Mouse (Mus musculus): ENCODE measurements around the gene Fndc3b. TPM values are rescaled to one million over a fixed set of nuclear protein-coding genes. Genes with fewer than 3 reads are reported as not detected.

The Fndc3b gene
- total RNA-seq, 2 experiments from 2014 or later, result 0.28 to 2.8 TPM

DNA sequence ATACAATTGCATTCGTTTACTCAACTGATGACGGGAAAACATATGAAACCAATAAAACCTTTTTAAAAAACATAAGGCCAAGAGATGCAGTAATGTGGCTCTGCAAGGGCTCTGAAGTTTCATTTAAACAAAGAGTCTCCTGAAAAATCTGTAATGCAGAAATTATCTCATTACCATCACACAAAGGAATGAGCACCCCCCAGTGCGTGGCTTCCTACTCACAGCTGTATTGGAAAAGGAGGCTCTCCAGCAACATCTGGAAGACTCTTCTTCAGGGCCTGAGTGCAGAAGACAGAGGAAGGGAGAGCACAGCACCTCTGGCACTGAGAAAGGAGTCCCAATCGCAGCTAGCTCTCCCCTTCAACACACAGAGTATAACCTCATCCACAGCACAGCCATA lies 106.5 kb downstream of the Fndc3b start:
- no peak for ATAC-seq (replicated peaks; ENCODE audit: low FRiP score, low TSS enrichment, poor library complexity, severe bottlenecking)

DNA sequence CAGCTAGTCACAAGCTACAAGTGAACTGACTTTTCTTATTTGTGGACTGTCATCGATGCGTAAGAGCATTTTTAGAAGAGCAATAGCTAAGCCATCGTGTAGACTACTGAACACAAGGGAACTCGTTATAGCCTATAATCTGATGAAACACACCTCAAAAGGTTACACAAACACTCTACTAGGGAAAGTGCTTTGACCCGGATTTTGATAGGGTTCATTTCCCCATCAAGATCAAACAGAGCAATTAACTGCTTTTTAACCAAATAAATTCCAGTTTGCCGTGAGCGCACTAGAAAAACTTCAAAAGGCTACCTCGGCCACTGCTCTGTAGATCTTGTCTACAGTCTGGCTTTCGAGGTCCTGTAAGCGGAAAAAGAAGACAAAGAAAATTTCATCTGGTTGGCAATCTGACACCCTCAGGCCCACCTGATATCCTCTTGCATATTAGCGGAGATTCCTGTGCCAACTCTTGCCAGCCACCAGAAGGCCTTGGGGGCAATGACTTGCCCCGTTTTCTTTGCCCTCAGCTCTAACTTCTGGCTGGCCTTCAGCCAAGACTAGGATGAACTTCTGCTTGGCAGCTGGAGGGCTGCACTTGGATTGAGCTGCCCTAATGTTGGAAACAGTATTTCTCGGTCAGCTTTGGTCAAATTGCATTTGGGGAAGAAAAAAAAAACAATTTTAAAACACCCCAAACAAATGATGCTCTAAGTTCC lies 107.0 kb downstream of the Fndc3b start:
- ATAC-seq (replicated peaks; ENCODE audit: low FRiP score, low TSS enrichment, poor library complexity, severe bottlenecking), result no peak

DNA sequence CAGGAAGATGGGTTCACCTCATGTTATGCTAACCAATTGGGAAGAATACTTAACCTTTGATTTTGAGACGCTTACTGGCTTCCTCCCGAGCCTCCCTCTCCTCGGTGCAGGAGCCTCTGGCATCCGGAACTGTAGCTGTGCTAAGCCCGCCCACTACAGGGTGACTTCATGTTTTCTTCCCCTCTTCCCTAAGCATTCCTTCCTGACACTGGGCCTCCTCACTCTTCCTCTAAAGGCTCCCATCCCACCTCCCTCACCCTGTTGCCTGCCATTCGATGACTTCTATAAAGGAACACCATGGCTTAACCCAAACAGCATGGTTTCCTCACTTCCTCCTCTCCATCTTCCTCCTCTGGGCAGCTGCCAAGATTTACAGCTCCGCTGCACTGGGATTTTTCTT lies 110.5 kb downstream of the Fndc3b start:
- ATAC-seq (replicated peaks; ENCODE audit: low FRiP score, low TSS enrichment, poor library complexity, severe bottlenecking), result no peak

DNA sequence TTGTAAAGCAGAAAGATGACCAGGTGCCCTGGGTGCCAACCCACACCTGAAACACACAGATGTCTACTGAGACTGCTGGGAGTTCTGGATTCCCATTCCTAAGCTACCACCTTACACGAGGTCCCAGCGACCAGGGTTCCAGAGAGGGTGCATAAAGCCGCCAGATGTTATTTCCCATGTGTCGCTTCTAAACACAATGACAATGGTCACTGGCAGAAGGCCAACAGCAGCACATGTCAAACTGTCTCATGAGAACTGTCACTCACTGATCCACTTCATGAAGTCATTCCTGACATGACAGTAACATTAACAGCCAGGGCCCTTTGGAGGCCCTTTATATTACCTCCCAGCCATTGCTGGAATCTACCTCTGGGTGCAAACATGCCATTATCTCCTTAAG lies 110.9 kb downstream of the Fndc3b start:
- ATAC-seq (replicated peaks; ENCODE audit: low FRiP score, low TSS enrichment, poor library complexity, severe bottlenecking), result no peak

DNA sequence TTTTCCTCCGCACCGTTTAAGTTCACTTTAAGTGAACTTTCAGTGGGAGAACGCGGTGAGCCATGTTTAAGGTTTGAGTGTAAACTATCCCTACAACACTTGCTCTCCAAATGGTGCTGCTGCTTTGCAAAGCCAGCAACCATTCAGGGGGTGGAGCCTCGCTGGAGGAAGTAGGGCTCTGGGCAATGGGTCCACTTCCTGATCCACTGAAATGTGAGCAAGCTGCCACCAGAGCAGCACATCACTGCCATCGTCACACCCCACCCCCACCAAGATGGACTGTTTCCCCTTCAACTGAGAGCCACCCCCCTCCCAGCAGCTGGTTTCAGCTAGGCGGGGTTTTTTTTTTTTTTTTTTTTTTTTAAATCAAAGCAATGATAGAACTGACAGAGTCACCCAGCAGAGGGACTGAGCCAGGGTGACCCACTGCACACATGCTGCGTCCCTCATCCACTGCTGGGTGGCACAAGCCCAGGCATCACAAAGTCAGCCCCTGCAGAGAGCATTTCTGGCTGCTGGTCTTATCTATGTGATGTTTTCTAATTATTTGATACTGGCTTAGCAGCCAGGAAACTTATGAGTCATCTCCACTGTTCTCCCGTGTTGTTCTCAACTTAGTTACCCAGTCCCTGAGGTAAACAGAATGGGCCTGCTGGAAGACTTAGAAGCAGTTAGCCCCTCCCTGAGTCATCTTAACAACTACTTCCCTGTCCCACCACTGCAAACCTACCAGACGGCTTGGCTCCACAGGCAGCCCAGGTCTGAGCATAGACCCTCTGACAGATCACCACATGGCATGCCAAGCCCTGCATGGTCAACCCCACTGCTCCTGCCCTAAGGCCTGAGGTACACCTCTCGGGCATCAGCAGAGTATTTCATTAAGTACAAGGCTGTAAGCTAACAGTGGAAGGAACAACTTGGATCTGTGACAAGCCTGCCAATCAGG lies 112.4 kb downstream of the Fndc3b start:
- ATAC-seq (replicated peaks; ENCODE audit: low FRiP score, low TSS enrichment, poor library complexity, severe bottlenecking), result no peak

DNA sequence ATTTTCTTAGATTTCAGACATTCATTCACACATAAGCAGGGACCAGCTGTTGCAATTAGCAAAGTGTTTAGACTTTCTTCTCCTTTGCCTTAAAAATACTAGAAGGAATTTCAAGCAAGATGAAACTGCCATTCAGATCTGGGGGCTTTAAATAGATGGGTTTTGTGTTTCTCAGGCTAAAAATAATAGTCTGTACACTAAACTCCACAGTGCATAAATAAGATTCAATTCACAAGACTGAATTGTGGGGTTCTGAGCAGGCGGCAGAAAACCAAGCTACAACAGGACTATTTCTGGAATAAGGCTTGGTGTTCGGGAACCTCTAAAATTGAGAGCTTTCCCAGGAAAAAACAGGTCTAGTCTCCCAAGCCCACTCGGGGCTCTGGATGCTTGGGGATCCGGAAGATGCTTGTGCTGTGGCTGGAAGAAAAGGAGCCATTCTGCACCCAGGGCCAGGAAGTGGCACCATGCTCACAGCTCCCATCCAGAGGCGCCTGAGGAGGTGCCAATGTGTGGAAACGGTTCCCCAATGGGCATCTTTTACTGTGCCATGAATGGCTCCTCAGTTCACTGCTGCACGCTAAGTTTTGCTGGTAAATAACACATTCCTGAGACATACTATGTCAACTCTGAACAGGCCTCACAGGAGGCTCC lies 117.5 kb downstream of the Fndc3b start:
- ATAC-seq (replicated peaks; ENCODE audit: low FRiP score, low TSS enrichment, poor library complexity, severe bottlenecking), result no peak

DNA sequence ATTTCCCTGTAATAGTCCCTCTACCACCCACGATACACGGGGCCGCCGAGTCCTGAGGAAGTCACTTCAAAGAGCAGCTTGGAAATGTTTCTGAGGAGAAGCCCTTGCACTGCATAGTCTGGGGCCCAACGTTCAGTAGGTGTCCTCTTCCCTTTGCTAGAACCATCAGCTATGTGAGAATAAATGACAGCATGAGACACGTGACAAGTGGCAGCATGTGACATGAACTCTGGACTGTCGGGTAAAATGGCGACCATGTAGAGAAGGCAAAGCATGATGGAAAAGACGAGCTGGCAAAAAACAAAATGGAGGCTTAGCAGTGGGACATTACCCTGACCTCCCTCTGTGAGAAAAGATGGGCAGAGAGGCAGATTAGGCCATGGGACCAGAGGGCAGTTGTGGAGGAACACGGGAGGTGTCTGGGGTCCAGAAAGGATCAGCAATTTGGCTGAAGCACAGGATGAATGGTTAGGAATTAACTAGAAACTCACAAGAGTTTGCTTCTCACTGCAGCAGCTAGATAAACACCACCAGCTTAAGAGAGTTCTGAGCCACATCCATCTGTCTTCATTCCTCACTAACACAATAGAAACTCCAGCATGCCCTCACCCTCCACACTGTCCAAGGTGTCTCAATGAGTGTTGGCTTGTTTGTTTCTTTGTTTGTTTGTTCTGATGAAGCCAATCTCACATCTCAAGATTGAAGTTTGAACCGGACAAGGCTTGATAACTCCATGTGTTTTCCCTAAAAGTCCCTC lies 118.2 kb downstream of the Fndc3b start:
- no peak for ATAC-seq (replicated peaks; ENCODE audit: low FRiP score, low TSS enrichment, poor library complexity, severe bottlenecking)

DNA sequence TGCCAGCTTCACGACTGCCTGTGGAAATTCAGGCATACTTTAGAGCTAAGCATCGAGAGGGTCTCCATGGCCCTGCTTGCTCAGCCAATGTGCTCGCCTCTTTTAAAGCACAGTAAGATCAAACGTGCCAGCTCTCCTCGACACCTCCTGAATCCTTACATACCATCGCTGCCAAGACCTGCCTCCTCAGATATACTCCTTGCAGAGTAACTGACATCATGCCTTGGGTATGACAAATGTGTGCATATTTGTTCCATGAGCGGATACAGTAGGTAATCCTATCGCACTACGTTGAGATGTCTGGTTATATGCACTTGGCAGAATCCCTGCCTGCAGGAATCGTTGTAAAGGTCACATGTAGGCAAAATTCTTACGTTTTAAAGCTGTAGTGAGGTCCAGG lies 120.3 kb downstream of the Fndc3b start:
- no peak for ATAC-seq (replicated peaks; ENCODE audit: low FRiP score, low TSS enrichment, poor library complexity, severe bottlenecking)

DNA sequence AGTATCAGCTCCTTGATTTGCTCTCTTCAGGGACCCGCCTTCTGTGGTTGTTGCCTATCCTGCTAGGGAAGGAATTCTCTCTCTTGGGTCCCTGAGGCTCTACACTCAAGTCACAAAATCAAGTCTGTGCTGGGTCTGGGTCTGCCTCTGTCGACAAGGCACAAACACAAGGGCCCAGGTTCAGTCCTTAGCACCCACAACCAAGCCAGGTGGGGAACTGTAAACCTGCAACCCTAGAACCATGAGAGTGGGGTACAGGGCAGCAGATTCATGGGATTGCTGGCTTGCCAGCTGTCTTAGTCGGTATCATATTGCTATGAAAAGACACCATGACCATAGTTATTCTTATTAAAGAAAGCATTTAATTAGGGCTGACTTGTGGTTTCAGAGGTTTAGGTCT lies 121.8 kb downstream of the Fndc3b start:
- ATAC-seq (replicated peaks; ENCODE audit: low FRiP score, low TSS enrichment, poor library complexity, severe bottlenecking), result no peak

DNA sequence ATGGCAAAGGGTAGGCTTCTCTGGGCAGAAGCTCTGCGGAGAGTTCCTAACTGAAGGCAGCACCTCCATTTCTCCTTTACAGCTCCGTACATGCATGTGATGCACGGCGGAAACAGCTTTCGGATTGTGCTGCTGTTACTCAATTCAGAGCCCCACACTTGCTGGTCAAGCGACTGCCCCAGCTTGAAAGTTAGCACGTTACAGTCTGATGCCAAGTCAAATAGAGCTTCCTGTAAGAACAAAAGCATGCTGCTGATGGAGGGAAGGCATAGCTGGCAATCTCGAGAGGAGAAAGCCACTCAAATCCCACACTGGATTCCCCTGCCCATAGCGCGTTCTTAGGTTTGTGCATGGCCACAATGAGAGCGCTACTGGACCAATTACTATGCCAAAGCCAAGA lies 122.5 kb downstream of the Fndc3b start:
- ATAC-seq (replicated peaks; ENCODE audit: low FRiP score, low TSS enrichment, poor library complexity, severe bottlenecking), result no peak

DNA sequence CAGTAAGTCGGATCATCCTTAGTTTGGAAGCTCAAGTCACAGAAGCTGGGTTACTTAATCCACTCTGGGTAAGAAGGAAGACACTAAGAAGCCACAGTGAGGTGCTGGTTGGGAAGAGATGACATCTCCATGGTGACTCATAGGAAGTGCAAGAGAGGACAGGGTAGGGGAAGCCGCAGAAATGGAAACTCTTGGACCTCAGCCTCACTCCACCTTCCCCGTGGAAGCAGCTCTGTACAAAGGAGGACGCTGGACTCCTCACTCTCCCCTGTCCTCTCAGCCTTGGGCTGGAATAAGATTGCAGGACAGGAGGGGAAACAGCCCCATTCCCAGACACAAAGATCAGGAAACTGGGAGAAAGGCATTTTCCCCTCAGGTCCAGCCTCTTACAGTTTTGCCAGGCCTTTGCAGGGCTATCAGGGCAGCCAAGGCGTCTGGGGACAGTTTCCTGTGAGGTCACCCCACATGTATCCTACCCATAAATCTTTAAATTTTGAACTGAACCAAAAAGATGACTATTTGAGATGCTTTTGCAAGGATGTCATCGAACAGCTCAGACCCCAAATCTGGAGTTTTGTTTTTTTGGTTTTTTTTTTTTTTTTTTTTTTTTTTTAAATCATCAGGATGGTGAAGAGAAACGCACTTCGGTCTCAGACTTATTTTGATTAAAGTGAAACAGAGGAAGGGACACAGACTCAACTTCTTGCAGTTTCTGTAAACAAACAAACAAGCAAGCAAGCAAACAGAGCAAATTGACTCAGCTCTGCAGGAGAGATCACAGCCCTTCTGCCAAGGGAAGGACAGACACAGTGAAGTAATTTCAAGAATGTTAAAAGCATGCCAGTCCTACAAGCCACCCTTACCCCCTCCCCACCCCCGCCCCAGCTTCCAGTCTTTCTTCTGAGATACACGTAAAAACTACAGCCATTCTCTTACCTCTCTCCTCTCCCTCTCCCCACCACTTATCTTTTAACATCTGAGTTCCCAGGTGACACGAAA lies 126.2 kb downstream of the Fndc3b start:
- ATAC-seq (replicated peaks; ENCODE audit: low FRiP score, low TSS enrichment, poor library complexity, severe bottlenecking), result no peak

DNA sequence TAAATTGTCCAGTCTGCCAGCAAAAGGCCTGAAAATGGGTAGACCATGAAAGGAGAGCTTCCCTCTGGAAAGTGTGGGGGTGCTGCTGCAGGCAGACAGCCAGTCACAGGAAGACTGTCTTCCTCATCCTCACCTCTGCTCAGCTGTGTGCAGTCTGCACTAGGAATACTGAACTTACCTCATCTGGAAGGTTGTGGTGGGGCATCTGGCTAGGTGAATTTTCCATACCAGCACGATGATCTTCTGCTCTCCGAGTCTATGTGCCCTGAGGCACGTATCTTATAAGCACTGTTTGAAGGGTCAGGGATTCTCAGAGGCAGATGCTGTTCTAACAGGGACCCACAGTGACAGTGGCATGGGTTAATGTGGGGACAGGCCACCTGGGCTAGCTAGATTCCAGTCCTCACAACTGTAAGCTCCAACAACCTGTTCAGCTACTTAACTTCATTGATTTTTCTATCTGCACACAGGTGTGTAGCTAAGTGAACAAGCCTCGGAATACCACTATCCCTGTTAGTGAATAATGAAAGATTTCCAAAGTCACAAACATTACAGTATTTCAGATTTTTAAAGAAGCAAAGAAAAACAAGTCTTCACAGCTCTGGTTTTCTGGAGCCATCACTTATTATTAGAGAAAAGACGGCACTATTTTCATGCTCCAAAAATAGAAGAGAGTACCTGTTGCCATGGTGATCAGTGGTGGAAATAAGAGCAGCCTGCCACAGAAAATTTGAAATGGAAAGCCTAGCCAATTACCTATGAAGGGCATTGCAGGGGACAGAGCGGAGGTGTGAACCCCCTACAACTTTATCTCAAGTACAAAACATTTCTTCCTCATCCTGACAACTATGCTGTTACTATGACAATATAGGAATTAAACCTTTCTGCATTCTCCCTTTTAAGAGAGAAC lies 128.9 kb downstream of the Fndc3b start:
- ATAC-seq (replicated peaks; ENCODE audit: low FRiP score, low TSS enrichment, poor library complexity, severe bottlenecking), result no peak

DNA sequence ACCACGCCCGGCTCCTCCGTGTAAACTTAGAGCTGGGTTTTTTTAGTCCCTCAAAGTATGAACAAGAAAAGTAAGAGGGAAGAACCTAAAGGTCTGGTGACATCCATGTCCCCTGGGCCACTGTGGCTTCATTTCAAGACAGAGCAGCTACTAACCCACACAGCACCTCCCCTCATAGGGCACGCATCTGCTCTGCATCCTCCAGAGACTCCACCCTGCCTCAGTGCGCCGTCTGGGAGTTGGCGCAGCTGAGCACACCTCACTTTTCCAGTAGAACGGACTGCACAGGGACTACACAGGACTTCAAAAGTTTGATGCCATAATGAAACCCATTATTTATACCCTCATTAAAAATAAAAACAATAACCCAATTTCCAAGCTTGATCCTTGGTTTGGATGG lies 130.2 kb downstream of the Fndc3b start:
- no peak for ATAC-seq (replicated peaks; ENCODE audit: low FRiP score, low TSS enrichment, poor library complexity, severe bottlenecking)

DNA sequence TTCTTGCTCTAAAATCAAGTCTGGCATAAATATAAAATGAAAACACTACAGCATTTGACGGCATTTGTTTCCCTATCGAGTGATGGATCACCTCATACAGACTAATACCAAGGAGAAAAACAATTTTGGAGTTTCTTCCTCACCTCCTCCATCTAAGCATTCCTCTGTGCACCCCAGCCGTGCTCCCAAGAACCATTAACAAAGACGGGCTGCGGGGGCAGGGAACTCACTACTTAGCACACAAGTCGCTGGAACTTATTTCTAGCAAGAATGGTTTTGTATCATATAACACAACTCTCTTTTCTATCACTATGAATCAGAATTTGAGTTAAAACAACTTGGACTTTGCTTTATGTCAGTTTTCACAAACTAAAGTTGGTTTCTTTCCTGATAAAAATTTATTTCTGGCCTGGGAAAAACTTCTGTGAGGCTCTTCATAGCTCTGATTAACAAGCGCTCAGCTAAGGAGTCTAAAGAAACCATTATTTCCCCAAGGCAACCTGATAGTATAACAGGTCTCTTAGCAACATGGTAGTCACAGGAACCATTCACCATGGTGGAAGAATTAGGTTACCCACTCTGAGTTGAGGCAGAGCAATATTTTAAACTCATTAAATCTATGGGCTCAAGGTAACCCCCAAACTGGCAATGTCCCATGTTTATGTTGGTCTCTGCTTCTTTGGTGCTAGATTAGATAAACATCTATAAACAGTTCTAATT lies 131.1 kb downstream of the Fndc3b start:
- ATAC-seq (replicated peaks; ENCODE audit: low FRiP score, low TSS enrichment, poor library complexity, severe bottlenecking), result no peak

DNA sequence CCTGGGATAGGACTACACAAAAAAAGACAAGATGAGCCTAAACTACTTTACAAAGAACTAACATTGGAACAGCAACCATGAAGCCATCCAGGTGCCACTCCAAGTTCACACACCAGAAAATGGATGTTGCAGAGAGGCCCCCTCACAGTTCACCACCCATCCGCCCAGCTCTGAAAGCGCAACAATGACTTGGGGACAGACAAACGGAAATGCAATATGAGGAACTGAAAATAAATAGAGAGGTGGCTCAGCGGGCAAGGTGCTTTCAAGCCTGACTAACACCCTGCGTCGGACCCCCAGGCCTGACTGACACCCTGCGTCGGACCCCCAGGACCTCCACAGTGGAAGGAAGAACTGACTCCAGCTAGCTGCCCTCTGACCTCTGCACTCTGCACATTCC lies 131.9 kb downstream of the Fndc3b start:
- no peak for ATAC-seq (replicated peaks; ENCODE audit: low FRiP score, low TSS enrichment, poor library complexity, severe bottlenecking)

DNA sequence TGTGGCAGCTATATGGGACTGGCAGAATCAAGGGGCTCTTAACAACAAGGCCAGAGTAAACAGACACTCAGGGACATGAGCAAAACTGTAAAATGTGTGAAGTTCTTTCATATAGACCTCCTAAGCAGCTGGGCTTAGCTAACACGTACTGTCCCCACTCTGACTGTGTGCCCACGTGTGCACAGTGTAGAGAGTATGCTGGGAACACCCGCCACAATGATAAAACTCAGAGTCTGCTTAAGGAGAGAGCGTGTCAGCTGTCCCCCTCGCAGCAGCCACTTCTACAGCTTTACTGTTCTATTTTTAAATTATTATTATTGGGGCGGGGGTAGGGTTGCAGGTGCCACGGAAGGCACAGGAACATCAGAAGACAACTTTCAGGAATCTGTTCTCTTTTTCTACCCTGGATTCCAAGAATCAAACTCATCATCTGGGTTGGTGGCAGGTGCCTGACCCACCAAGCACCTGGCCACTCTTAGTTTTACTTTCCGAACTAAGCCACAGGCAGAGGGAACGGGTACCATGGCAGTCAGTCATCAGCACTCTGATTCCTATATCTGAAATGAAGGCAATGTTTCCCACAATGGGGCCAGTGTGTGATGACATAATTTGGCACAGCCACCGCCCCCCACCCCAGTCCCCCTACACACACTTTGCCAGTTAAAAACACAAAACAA lies 133.6 kb downstream of the Fndc3b start:
- no peak for ATAC-seq (replicated peaks; ENCODE audit: low FRiP score, low TSS enrichment, poor library complexity, severe bottlenecking)

All from megakaryocyte-erythroid progenitor cell, adult 5-6 weeks (primary cell).